Mouse (Mus musculus): Measurements from ENCODE around the gene Slc17a2. TPM values are rescaled to one million over a fixed set of nuclear protein-coding genes. Genes with fewer than 3 reads are reported as not detected.
A peak's percentile ranks its signal among the peaks of the same experiment; 100 is the strongest.
"Not testable (repeated sequence)": the region's sequence is repeated elsewhere in the genome, so short reads cannot be mapped to it uniquely, and the experiment has no call there.

Gene Slc17a2
- not detected in 2 replicates for polyA plus RNA-seq (2011; ENCODE audit: insufficient read length, low read depth, missing spikeins)

DNA sequence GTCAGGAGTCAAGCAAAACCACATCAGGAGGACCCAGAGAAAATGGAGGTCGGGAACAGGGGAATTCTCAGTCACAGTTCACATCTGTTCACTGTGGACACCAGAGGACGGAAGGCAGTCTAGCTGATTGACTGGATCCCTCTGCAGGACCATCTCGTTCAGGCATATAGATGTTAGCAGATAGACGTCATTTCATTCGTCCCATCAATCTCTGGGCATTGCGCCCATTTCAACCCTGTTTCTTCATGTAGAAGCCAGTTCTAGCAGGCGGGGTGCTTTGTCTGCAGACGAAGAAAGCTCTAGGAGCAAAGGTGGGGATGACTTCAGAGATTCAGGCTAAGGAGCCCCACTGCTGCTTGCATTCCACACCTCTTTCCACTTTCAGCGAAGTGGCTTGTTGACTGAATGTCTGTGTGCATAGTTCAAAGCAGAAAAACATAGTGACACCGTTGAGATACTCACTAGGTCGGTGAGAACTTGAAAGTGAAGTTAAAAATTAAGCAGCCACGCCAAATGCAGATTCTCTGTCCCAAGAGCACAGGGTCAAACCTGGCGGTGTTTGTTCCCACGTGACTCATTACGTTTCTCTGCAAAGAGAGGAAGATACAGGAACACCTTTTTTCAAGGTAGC lies at the start of gene Slc17a2:
Slc17a2 (plus strand) TSS at position 572 of the 631 bp plus-strand sequence.
- TF ChIP-seq CTCF (IDR thresholded peaks at IDR 0.05; ENCODE audit: borderline replicate concordance, insufficient read depth, low read length): no peak
- no peak for TF ChIP-seq POLR2A (IDR thresholded peaks at IDR 0.05; ENCODE audit: low read depth, low read length)
- Histone ChIP-seq H3K4me3 (ENCODE audit: insufficient read depth, low read length) (no peak within 1 kb of the TSS), H3K4me1 (ENCODE audit: control insufficient read depth, insufficient read depth, low read length) (no peaks in the 10 kb centered on the region)

GRCm38 (mm10) chr13:23757211-23757773 lies 49.5 kb upstream of the Slc17a2 start:
- TF ChIP-seq CTCF (IDR thresholded peaks at IDR 0.05; ENCODE audit: borderline replicate concordance, insufficient read depth, low read length) (no peak), POLR2A (IDR thresholded peaks at IDR 0.05; ENCODE audit: low read depth, low read length) (peak; percentile 72; the same call in 1 of the 2 replicates)

More for the DNA sequence above, at the start of gene Slc17a2:
- no peak within 1 kb of the TSS for H3K27ac ChIP-seq (ENCODE audit: insufficient read depth, low read length)

GRCm38 (mm10) chr13:23757921-23758320 lies 48.9 kb upstream of the Slc17a2 start:
- no peaks in the 10 kb centered on the region for H3K4me1 ChIP-seq (ENCODE audit: control insufficient read depth, insufficient read depth, low read length)
- no peak overlapping the region for H3K27ac ChIP-seq (ENCODE audit: insufficient read depth, low read length)
- TF ChIP-seq POLR2A (IDR thresholded peaks at IDR 0.05; ENCODE audit: low read depth, low read length) (0 out of 2 replicates have a peak, but pooled peaks have one; percentile 28), CTCF (IDR thresholded peaks at IDR 0.05; ENCODE audit: borderline replicate concordance, insufficient read depth, low read length) (no peak)
- H3K4me3 ChIP-seq (ENCODE audit: insufficient read depth, low read length): no peak overlapping the region

More at GRCm38 (mm10) chr13:23757211-23757773, 49.5 kb upstream of the Slc17a2 start:
- Histone ChIP-seq H3K27ac (ENCODE audit: insufficient read depth, low read length) (peak overlapping the region; percentile 82), H3K4me3 (ENCODE audit: insufficient read depth, low read length) (peak overlapping the region; percentile 34), H3K4me1 (ENCODE audit: control insufficient read depth, insufficient read depth, low read length) (no peaks in the 10 kb centered on the region)

DNA sequence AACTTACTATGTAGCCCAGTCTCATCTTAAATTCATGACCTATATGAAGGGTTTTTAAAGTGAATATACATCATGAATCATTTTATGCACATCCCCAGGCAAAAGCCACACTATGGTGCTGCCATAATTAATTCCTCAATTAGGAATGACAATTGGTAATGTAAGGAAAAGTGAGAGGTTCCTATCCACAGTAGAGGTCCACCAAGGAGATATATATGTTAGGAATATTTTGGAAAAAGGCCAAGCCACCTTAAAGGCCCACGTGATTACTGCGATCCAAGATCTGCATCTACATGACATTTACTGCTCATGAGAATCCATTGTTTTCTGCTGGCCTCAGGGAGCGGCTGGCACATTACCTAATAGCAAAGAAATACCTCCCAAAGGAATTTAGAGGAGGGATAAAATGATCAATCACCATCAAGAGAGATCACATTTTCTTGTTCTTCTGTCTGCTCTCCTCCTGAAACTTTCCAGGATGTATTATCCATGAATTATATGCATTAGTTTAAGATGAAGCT lies 47.5 kb upstream of the Slc17a2 start:
- TF ChIP-seq CTCF (IDR thresholded peaks at IDR 0.05; ENCODE audit: borderline replicate concordance, insufficient read depth, low read length): no peak
- TF ChIP-seq POLR2A (IDR thresholded peaks at IDR 0.05; ENCODE audit: low read depth, low read length): no peak
- no peak overlapping the region for H3K27ac ChIP-seq (ENCODE audit: insufficient read depth, low read length)
- H3K4me1 ChIP-seq (ENCODE audit: control insufficient read depth, insufficient read depth, low read length): no peaks in the 10 kb centered on the region
- no peak overlapping the region for H3K4me3 ChIP-seq (ENCODE audit: insufficient read depth, low read length)

DNA sequence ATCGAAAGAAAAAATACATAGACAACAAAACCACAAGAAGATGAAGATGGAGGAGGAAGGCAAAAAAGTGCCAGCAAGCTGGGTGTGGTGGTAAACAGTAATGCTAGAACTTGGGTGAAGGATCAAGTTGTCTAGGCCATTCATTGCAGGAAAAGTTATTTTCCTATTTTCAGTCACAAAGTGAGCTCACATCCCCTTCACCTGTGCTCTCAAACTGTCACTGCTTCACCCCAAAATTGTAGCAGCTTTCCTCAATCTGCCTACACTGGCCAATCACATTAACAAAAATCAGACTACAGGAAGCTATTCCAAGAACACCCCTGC lies 46.9 kb upstream of the Slc17a2 start:
- TF ChIP-seq CTCF (IDR thresholded peaks at IDR 0.05; ENCODE audit: borderline replicate concordance, insufficient read depth, low read length): no peak
- TF ChIP-seq POLR2A (IDR thresholded peaks at IDR 0.05; ENCODE audit: low read depth, low read length): no peak; the same call in 1 of the 2 replicates
- peak overlapping the region; percentile 49; the same call in 1 of the 2 replicates for H3K4me3 ChIP-seq (ENCODE audit: insufficient read depth, low read length)
- no peaks in the 10 kb centered on the region for H3K4me1 ChIP-seq (ENCODE audit: control insufficient read depth, insufficient read depth, low read length)
- peak overlapping the region; percentile 87 for H3K27ac ChIP-seq (ENCODE audit: insufficient read depth, low read length)

DNA sequence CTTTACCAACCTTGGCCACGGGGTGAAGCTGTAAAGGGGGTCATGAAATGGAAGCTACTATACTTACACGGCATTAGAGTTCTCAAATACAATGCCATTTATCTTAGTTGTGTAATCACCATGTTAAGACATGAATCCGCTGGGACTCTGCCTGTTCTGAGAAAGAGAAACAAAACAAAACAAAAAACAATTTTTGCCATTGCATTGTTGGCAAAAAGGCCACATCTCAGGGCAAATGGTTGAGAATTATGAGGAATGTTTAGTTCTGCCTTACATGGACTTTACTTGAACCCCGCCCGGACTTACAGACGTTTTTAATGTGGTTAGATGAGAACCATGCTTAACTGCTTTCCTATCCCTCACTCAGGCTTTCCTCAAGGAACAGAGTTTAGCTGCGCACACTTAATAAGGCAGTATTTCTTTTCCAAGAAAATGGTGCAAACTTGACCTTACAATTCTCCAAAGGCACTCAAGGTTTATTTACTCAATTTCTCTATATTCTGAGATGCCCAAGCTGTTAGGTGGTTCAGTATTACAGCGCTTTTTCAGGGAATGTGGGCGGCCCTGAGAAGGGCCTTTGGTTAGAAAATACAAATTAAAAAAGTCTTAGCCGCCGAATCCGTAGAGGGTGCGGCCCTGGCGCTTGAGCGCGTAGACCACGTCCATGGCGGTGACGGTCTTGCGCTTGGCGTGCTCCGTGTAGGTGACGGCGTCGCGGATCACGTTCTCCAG lies 46.4 kb upstream of the Slc17a2 start:
- Histone ChIP-seq H3K27ac (ENCODE audit: insufficient read depth, low read length) (peak overlapping the region; percentile 87), H3K4me1 (ENCODE audit: control insufficient read depth, insufficient read depth, low read length) (no peaks in the 10 kb centered on the region), H3K4me3 (ENCODE audit: insufficient read depth, low read length) (peak overlapping the region; percentile 49)
- no peak for TF ChIP-seq CTCF (IDR thresholded peaks at IDR 0.05; ENCODE audit: borderline replicate concordance, insufficient read depth, low read length)
- TF ChIP-seq POLR2A (IDR thresholded peaks at IDR 0.05; ENCODE audit: low read depth, low read length): peak; percentile 30; the same call in 1 of the 2 replicates

DNA sequence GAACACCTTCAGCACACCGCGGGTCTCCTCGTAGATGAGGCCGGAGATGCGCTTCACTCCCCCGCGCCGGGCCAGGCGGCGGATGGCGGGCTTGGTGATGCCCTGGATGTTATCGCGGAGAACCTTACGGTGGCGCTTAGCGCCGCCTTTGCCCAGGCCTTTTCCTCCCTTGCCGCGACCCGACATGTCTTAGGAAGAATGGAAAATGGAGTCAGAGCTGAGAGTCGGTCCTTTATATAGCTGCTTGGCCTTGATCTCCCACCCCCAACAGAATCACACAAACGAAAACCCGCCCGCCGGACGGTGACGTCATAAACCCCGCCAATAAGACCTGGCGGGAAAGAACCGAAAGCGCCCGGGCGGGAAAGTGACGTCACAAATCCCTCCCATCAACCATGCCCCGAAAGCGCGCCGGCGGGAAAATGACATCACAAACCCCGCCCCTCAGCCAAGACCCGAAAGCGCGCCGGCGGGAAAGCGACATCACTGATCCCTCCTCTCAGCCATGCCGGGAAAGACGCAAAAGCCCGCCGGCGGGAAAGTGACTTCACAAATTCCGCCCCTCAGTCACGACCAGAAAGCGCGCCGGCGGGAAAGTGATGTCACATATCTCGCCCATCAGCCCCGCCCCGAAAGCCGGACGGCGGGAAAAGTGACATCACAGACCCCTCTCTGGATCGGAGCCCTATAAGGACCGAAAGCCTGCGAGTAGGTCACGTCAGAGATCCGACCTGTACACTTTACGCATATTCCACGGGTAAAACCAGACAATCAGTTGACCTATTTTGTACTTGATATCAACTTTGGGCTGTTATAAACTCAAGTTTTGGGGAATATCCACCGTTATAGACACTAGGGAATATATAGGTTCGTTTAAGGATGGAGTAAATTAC lies 45.6 kb upstream of the Slc17a2 start, which contains the start of gene Hist1h4a:
Hist1h4a (minus strand) TSS at position 259 of the 893 bp plus-strand sequence.
- TF ChIP-seq POLR2A (IDR thresholded peaks at IDR 0.05; ENCODE audit: low read depth, low read length): peak; percentile 98
- TF ChIP-seq CTCF (IDR thresholded peaks at IDR 0.05; ENCODE audit: borderline replicate concordance, insufficient read depth, low read length): no peak
- Histone ChIP-seq H3K27ac (ENCODE audit: insufficient read depth, low read length) (peak within 1 kb of the TSS; percentile 93), H3K4me3 (ENCODE audit: insufficient read depth, low read length) (peak within 1 kb of the TSS; percentile 49), H3K4me1 (ENCODE audit: control insufficient read depth, insufficient read depth, low read length) (no peaks in the 10 kb centered on the region)

- Histone ChIP-seq H3K4me3 (ENCODE audit: insufficient read depth, low read length) (peak within 1 kb of the TSS; percentile 40), H3K27ac (ENCODE audit: insufficient read depth, low read length) (peak within 1 kb of the TSS; percentile 93)
- peak; percentile 94 for TF ChIP-seq POLR2A (IDR thresholded peaks at IDR 0.05; ENCODE audit: low read depth, low read length)
- not testable (repeated sequence) for H3K4me1 ChIP-seq (ENCODE audit: control insufficient read depth, insufficient read depth, low read length)
Measured at GRCm38 (mm10) chr13:23761871-23762821, 44.6 kb upstream of the Slc17a2 start, which contains the start of gene Hist1h3a. Hist1h3a (minus strand) TSS chr13:23762386.
